Mouse (Mus musculus) forebrain, embryonic 16.5 days (tissue): ENCODE results near the gene Unk. TPM values are rescaled to one million over a fixed set of nuclear protein-coding genes. Genes with fewer than 3 reads are reported as not detected.

ENCODE experiments used
- ATAC-seq: fragments of 200-750 bp; cut with Nextera tagmentation; 2 replicates; pipeline ENCODE4 v1.8.0; 2017; ENCODE audit warnings: mild to moderate bottlenecking, moderate library complexity
- H3K27ac ChIP-seq: fragments of 300-500 bp; sonication (generic); 2 replicates; pipeline ENCODE4 v1.5.1; 2014; ENCODE audit warnings: low read length, control low read depth
- H3K27me3 ChIP-seq: fragments of 300-500 bp; sonication (generic); replicated peaks from 2 replicates; pipeline ENCODE4 v1.6.1; 2014; ENCODE audit warnings: low read length; ENCODE audit not compliant: control insufficient read depth, insufficient read depth
- H3K36me3 ChIP-seq: fragments of 300-500 bp; sonication (generic); 2 replicates; pipeline ENCODE4 v1.6.1; 2014; ENCODE audit not compliant: control insufficient read depth, insufficient read depth
- H3K4me1 ChIP-seq: fragments of 300-500 bp; sonication (generic); replicated peaks from 2 replicates; pipeline ENCODE4 v1.6.1; 2014; ENCODE audit warnings: low read length; ENCODE audit not compliant: control insufficient read depth, insufficient read depth
- H3K4me2 ChIP-seq: fragments of 300-500 bp; sonication (generic); 2 replicates; pipeline ENCODE4 v1.6.1; 2014; ENCODE audit warnings: mild to moderate bottlenecking, low read length, control low read depth
- H3K4me3 ChIP-seq: fragments of 300-500 bp; sonication (generic); replicated peaks from 2 replicates; pipeline ENCODE4 v1.5.1; 2014; ENCODE audit warnings: mild to moderate bottlenecking, low read length, control low read depth
- H3K9ac ChIP-seq: fragments of 300-500 bp; sonication (generic); replicated peaks from 2 replicates; pipeline ENCODE4 v1.6.1; 2014; ENCODE audit warnings: low read depth, low read length, control low read depth
- H3K9me3 ChIP-seq: fragments of 300-500 bp; sonication (generic); 2 replicates; pipeline ENCODE4 v1.6.1; 2016; ENCODE audit warnings: low read length; ENCODE audit not compliant: control insufficient read depth
- WGBS: fragments of 180-500 bp; shearing (Covaris S2); extraction: QIAGEN DNeasy Blood & Tissue Kit; methylation state at CpG from one replicate; pipeline ENCODE4 v1.1.7; 2014; 5-methylcytosine and 5-hydroxymethylcytosine counted together
- polyA plus RNA-seq: library from polyadenylated mRNA; unstranded; fragments of >200 nt; fragmentation: Nextera tagmentation; extraction: Ambion mirVana; gene quantifications from 2 replicates; pipeline ENCODE4 v1.2.1, GENCODE M21; 2015

Gene Unk
- polyA plus RNA-seq, 1 experiment from 2014 or later, result 42.1 TPM

DNA sequence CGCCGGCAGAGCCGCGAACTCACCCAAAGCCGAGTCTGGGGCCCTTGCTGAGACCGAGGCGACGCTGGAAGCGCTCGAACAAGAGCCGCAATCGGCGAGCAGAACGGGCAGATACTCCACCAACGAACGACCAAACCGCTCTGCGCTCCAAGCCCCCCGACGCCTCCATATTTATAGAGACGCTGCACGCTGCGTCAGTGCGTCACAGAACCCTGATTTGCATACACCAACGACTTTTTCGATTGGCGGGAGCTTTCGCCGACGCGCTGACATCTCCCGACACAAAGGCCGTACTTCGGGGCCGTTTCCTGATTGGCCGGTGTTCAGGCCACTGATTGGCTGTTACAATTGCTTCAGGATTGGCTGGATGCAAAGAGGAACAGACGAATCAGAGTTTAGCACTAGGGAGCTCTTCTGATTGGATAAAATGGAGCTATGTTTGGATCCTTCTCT, 5.7 kb upstream of the Unk start:
- Histone ChIP-seq H3K36me3 (peaks cover 12% of the 10 kb centered on the region), H3K27me3 (no peaks in the 10 kb centered on the region), H3K4me1 (peaks cover 13% of the 10 kb centered on the region), H3K27ac (peak overlapping the region; percentile 99), H3K4me3 (peak overlapping the region; percentile 89), H3K4me2 (no peak overlapping the region), H3K9me3 (no peaks in the 10 kb centered on the region), H3K9ac (peak overlapping the region; percentile 99)
- peak; percentile 96 for ATAC-seq
- under 1% methylated on average over 37 of the region's 37 CpGs for WGBS

DNA sequence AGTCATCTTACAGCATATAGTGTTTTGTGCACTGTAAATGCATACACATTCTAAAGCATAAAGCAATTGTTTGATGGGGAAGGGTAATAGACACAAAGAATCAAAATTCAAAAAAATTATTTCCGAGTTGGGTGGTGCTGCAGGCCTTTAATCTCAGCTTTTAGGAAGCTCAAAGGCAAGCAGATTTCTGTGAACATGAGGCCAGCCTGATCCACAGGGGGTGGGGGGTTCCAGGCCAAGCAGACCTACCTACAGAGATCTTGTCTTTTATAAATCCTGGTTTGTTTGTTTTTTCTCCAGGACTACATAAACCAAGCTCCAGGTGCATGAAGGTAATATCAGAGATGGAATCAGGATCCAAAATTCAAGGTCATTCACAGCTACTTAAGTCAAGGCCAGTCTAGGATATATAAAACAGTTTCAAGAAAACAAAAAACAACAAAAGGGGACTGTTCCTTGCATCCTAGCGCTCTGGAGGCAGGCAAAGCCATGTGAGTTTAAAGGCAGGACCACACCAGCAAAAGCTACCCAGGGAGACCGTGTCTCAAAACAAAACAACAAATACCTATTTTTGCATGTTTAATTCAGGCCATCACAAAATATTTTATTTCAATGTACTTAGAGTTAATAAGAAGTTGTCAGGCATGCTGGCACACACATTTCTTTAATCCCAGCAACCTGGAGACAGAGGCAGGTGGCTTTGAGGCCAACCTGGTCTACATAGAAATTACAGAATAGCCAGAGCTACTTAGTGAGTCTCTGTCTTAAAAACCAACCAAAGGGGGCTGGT, 4.9 kb upstream of the Unk start:
- H3K4me2 ChIP-seq, result no peak overlapping the region
- H3K36me3 ChIP-seq, result peaks cover 12% of the 10 kb centered on the region
- no peaks in the 10 kb centered on the region for H3K27me3 ChIP-seq
- H3K4me3 ChIP-seq, result no peak overlapping the region
- peaks cover 15% of the 10 kb centered on the region for H3K4me1 ChIP-seq
- ATAC-seq, result no peak
- H3K9me3 ChIP-seq, result no peaks in the 10 kb centered on the region
- H3K27ac ChIP-seq, result peak overlapping the region; percentile 69
- WGBS, result 92% methylated on average over 3 of the region's 3 CpGs
- H3K9ac ChIP-seq, result no peak overlapping the region

- Histone ChIP-seq H3K4me1 (peaks cover 15% of the 10 kb centered on the region), H3K9me3 (no peaks in the 10 kb centered on the region), H3K27ac (no peak within 1 kb of the TSS), H3K4me2 (no peak within 1 kb of the TSS), H3K4me3 (no peak within 1 kb of the TSS), H3K36me3 (no peaks in the 10 kb centered on the region), H3K27me3 (no peaks in the 10 kb centered on the region), H3K9ac (no peak within 1 kb of the TSS)
- 90% methylated on average over 4 of the region's 4 CpGs for WGBS
- ATAC-seq, result no peak
Measured at GRCm38 (mm10) chr11:116027756-116028155, 2.4 kb upstream of the Unk start, which contains the start of gene H3f3b. H3f3b (minus strand) TSS chr11:116027962.

DNA sequence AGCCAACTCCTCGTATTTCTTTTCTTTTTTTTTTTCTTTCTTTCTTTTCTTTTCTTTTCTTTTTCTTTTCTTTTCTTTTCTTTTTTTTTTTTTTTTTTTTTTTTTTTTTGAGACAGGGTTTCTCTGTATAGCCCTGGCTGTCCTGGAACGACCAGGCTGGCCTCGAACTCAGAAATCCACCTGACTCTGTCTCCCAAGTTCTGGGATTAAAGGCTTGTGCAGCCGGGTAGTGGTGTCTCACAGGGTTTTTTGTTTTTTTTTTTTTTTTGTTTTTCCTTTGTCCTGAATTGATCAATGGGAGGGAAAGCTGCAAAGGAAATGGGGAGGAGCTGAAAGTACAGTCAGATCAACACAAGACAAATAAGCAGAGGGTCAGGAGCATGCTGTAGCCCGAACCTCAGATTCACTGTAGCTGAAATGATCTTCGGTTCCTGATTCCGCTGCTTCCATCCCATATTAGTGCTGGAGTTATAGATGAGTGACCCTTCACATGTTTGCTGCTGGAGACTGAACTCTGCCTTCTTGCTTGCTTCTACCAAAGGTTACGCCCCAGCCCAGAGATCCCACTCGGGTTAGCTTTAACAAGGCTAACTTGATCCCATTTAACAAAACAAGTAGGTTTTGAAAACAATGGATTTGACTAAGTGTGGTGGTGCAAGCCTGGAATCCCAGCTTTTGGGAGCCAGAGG, 1.8 kb upstream of the Unk start:
- Histone ChIP-seq H3K27ac (no peak overlapping the region), H3K36me3 (no peaks in the 10 kb centered on the region), H3K4me1 (peaks cover 18% of the 10 kb centered on the region), H3K4me3 (no peak overlapping the region), H3K9ac (no peak overlapping the region), H3K4me2 (no peak overlapping the region), H3K9me3 (no peaks in the 10 kb centered on the region), H3K27me3 (no peaks in the 10 kb centered on the region)
- no peak for ATAC-seq
- WGBS, result 82% methylated on average over 9 of the region's 9 CpGs

- peak overlapping the region; percentile 69 for H3K4me3 ChIP-seq
- peak overlapping the region; percentile 56 for H3K4me2 ChIP-seq
- ATAC-seq, result no peak
- no peaks in the 10 kb centered on the region for H3K27me3 ChIP-seq
- peaks cover 18% of the 10 kb centered on the region for H3K4me1 ChIP-seq
- WGBS, result 86% methylated on average over 6 of the region's 6 CpGs
- H3K27ac ChIP-seq, result 0 out of 2 replicates have a peak overlapping the region, but pooled peaks have one; percentile 10
- peak overlapping the region; percentile 49 for H3K9ac ChIP-seq
- no peaks in the 10 kb centered on the region for H3K9me3 ChIP-seq
- no peaks in the 10 kb centered on the region for H3K36me3 ChIP-seq
Measured at GRCm38 (mm10) chr11:116029086-116029865, 846 bp upstream of the Unk start.

DNA sequence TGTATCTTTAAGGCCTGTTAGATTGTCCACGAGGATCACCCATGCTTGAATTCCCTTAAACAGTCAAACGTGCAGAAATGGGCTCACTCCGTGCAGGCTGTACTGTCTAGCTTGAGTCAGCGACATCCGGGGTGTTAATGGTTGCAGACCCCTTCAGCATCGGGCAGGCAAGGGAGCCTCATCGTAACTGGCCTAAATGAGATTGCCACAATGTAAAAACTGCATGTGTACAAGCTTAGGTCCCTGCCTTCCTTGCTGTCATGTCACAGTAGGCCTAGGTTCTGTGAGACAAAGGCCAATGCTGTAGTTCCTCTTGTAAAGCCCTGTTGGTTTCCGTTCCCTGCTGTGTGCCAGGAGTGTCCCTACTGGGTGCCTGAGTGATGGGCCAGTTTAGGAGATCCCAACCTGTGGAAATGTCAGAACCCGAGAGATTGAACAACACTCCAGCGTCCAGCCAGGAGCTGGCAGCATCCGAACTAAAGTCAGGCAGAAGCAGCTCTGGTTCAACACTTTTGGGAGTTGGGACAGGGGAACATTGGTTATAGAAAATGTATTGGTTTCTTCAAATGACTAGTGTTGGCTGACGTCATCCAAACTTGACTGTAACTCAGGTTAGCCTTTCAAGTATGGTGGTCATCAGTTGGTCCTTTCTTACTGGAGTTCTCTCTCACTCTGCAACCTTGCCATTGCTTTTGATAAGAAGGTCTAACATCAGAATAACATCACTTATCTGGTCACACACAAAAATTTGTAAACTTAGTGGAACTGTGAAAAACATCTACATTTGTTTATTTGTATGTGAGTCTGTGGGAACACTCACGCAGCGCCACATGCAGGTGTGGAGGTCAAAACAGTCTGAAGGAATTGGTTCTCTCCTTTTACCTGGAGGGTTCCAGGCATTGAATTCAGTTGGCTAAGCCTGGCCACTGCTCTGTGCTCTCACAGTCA, 1.1 kb downstream of the Unk start:
- peaks cover 18% of the 10 kb centered on the region for H3K4me1 ChIP-seq
- H3K4me2 ChIP-seq, result peak overlapping the region; percentile 76
- no peaks in the 10 kb centered on the region for H3K36me3 ChIP-seq
- H3K9ac ChIP-seq, result peak overlapping the region; percentile 96
- peak; percentile 1; the same call in 1 of the 2 replicates for ATAC-seq
- peak overlapping the region; percentile 99 for H3K27ac ChIP-seq
- no peaks in the 10 kb centered on the region for H3K27me3 ChIP-seq
- 25% methylated on average over 14 of the region's 14 CpGs for WGBS
- peak overlapping the region; percentile 69 for H3K4me3 ChIP-seq
- H3K9me3 ChIP-seq, result no peaks in the 10 kb centered on the region

DNA sequence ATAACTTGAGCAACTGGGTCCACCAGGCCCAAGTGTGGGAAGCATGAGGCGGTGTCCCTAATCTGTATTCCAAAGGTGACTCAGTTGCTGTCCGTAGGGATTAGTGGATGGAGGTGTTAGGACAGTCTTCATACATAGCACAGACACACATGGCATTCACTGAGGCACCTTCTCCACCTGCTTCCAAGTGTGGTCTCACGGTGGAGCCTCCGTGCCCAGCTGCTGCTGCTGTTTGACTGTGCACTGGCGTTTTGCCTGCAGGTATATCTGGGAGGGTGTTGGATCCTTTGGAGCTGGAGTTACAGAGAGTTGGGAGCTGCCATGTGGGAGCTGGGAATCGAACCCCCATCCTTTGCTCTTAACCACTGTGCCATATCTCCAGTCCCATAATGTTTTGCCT, 4.5 kb downstream of the Unk start:
- Histone ChIP-seq H3K4me2 (no peak overlapping the region), H3K4me3 (no peak overlapping the region), H3K27ac (no peak overlapping the region), H3K9me3 (no peaks in the 10 kb centered on the region), H3K27me3 (no peaks in the 10 kb centered on the region), H3K4me1 (peaks cover 15% of the 10 kb centered on the region), H3K9ac (no peak overlapping the region), H3K36me3 (peaks cover 3% of the 10 kb centered on the region; the same call in 1 of the 2 replicates)
- 95% methylated on average over 6 of the region's 6 CpGs for WGBS
- ATAC-seq, result no peak

DNA sequence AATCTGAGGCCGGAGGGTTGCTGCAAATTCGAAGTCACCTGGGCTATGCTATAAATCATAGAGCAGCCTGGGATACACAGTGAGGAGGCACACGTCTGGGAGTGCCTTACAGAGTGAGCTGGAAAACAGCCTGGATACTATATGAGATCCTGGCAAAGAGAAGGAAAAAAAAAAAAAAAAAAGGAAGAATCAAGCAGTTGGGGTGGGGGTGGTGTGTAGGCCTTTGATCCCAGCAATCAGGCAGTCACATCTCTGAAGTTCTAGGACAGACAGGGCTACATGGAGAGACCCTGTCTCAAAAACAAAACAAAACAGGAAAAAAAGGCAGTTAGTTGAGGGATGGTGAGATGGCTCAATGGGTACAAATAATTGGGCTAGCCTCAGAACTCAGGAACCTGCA, 6.5 kb downstream of the Unk start:
- Histone ChIP-seq H3K36me3 (peaks cover 3% of the 10 kb centered on the region; the same call in 1 of the 2 replicates), H3K27me3 (no peaks in the 10 kb centered on the region)

More for the DNA sequence above, 6.5 kb downstream of the Unk start:
- H3K4me1 ChIP-seq, result peaks cover 7% of the 10 kb centered on the region
- H3K9me3 ChIP-seq, result no peaks in the 10 kb centered on the region
- 93% methylated on average over 3 of the region's 3 CpGs for WGBS
- H3K4me2 ChIP-seq, result no peak overlapping the region
- ATAC-seq, result no peak
- H3K4me3 ChIP-seq, result no peak overlapping the region
- no peak overlapping the region for H3K9ac ChIP-seq
- no peak overlapping the region for H3K27ac ChIP-seq
